Mouse (Mus musculus) hindbrain, embryonic 12.5 days (tissue): ENCODE measurements around the gene Med25. TPM values are rescaled to one million over a fixed set of nuclear protein-coding genes. Genes with fewer than 3 reads are reported as not detected.

Experiments used
- ATAC-seq: fragments of 200-750 bp; cut with Nextera tagmentation; 2 replicates; pipeline ENCODE4 v1.8.0; 2017; ENCODE audit warnings: moderate TSS enrichment; ENCODE audit not compliant: low FRiP score
- H3K27ac ChIP-seq: fragments of 300-500 bp; sonication (generic); 2 replicates; pipeline ENCODE4 v1.5.1; 2016; ENCODE audit warnings: mild to moderate bottlenecking
- H3K27me3 ChIP-seq: fragments of 300-500 bp; sonication (generic); 2 replicates; pipeline ENCODE4 v1.6.1; 2016; ENCODE audit warnings: mild to moderate bottlenecking
- H3K36me3 ChIP-seq: fragments of 300-500 bp; sonication (generic); 2 replicates; pipeline ENCODE4 v1.6.1; 2016; ENCODE audit warnings: mild to moderate bottlenecking
- H3K4me1 ChIP-seq: fragments of 300-500 bp; sonication (generic); 2 replicates; pipeline ENCODE4 v1.6.1; 2016
- H3K4me2 ChIP-seq: fragments of 300-500 bp; sonication (generic); replicated peaks from 2 replicates; pipeline ENCODE4 v1.6.1; 2016; ENCODE audit warnings: mild to moderate bottlenecking
- H3K4me3 ChIP-seq: fragments of 300-500 bp; sonication (generic); 2 replicates; pipeline ENCODE4 v1.5.1; 2016; ENCODE audit warnings: mild to moderate bottlenecking
- H3K9ac ChIP-seq: fragments of 300-500 bp; sonication (generic); 2 replicates; pipeline ENCODE4 v1.6.1; 2016; ENCODE audit warnings: mild to moderate bottlenecking, moderate library complexity
- H3K9me3 ChIP-seq: fragments of 300-500 bp; sonication (generic); replicated peaks from 2 replicates; pipeline ENCODE4 v1.6.1; 2016; ENCODE audit warnings: mild to moderate bottlenecking
- WGBS: fragments of 180-500 bp; shearing (Covaris S2); methylation state at CpG from one replicate; pipeline ENCODE4 v1.1.7; 2016; 5-methylcytosine and 5-hydroxymethylcytosine counted together
- microRNA counts: library from miRNA; unstranded; fragments of <30 nt; microRNA quantifications from one replicate; lab custom pipeline; 2017
- microRNA-seq: library from miRNA; unstranded; fragments of <30 nt; microRNA quantifications from one replicate; pipeline ENCODE4, GENCODE M21; 2017
- polyA plus RNA-seq: library from polyadenylated mRNA; unstranded; fragments of >200 nt; fragmentation: Nextera tagmentation; extraction: Ambion mirVana; gene quantifications from 2 replicates; pipeline ENCODE4 v1.2.1, GENCODE M21; 2016

Med25 gene
- polyA plus RNA-seq, 1 experiment from 2014 or later: 153 TPM

DNA sequence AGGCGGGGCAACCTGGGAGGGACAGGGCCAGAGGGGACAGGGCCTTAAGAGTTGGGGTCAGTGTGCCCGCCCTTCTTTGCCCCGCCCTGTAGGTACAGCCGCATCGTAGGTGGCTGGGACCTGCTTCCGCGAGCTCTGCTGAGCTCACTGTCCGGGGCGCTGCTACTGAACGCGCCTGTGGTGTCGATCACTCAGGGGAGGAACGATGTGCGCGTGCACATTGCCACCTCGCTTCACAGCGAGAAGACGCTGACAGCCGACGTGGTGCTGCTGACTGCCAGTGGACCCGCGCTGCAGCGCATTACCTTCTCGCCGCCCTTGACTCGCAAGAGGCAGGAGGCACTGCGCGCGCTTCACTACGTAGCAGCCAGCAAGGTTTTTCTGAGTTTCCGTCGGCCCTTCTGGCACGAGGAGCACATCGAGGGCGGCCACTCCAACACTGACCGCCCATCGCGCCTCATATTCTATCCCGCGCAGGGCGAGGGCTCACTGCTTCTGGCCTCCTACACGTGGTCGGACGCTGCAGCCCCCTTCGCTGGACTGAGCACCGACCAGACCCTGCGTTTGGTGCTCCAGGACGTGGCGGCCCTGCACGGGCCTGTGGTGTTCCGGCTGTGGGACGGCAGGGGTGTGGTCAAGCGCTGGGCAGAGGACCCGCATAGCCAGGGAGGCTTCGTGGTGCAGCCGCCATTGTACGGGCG, 52.9 kb downstream of the Med25 start:
- Histone ChIP-seq H3K27me3 (peaks cover 46% of the 10 kb centered on the region), H3K4me1 (peaks cover 16% of the 10 kb centered on the region), H3K36me3 (peaks cover 44% of the 10 kb centered on the region), H3K9ac (peak overlapping the region; percentile 49), H3K9me3 (no peaks in the 10 kb centered on the region), H3K27ac (no peak overlapping the region), H3K4me2 (peak overlapping the region; percentile 51), H3K4me3 (peak overlapping the region; percentile 28)
- ATAC-seq: peak; percentile 61
- under 1% methylated on average over 58 of the region's 58 CpGs for WGBS

DNA sequence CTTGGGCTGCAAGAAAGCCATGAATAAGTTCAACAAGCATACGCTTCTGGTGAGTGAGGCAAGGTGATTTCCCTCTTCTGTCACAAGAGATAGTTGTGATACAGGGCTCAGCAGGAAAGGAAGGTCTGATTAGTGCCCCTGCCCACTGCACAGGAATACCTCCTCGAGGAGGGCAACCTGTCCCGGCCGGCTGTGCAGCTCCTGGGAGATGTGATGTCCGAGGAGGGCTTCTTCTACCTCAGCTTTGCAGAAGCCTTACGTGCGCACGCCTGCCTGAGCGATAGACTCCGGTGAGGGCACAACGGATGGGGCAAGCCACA, 53.4 kb downstream of the Med25 start:
- H3K4me1 ChIP-seq: peaks cover 16% of the 10 kb centered on the region
- H3K4me2 ChIP-seq: peak overlapping the region; percentile 51
- H3K9ac ChIP-seq: peak overlapping the region; percentile 49
- peaks cover 39% of the 10 kb centered on the region for H3K36me3 ChIP-seq
- peak overlapping the region; percentile 4; the same call in 1 of the 2 replicates for H3K27ac ChIP-seq
- no peaks in the 10 kb centered on the region for H3K9me3 ChIP-seq
- ATAC-seq: no peak
- 30% methylated on average over 11 of the region's 11 CpGs for WGBS
- H3K4me3 ChIP-seq: peak overlapping the region; percentile 28
- peaks cover 46% of the 10 kb centered on the region for H3K27me3 ChIP-seq

DNA sequence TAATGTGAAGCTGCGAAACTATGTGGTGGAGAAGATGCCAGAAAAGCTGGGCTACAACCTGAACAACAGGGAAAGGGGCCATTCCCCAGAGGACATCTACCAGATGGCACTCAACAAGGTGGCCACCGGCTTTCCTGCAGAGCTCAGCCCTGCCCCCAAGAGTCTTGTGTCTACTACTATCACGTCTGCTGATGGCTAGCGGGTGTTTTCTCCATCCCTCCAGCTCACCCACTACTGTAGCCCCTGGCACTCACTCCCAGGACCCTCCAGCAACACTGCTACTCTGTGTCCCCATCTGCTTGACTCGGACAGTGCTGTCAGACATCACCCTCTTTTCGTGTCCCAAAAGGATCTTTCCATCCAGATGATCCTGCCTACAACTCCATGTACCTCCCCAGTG, 54.4 kb downstream of the Med25 start:
- Histone ChIP-seq H3K9me3 (no peaks in the 10 kb centered on the region), H3K4me1 (peaks cover 16% of the 10 kb centered on the region), H3K9ac (no peak overlapping the region), H3K27me3 (peaks cover 46% of the 10 kb centered on the region), H3K36me3 (peaks cover 29% of the 10 kb centered on the region), H3K4me3 (no peak overlapping the region), H3K27ac (no peak overlapping the region), H3K4me2 (no peak overlapping the region)
- 85% methylated on average over 6 of the region's 6 CpGs for WGBS
- no peak for ATAC-seq

DNA sequence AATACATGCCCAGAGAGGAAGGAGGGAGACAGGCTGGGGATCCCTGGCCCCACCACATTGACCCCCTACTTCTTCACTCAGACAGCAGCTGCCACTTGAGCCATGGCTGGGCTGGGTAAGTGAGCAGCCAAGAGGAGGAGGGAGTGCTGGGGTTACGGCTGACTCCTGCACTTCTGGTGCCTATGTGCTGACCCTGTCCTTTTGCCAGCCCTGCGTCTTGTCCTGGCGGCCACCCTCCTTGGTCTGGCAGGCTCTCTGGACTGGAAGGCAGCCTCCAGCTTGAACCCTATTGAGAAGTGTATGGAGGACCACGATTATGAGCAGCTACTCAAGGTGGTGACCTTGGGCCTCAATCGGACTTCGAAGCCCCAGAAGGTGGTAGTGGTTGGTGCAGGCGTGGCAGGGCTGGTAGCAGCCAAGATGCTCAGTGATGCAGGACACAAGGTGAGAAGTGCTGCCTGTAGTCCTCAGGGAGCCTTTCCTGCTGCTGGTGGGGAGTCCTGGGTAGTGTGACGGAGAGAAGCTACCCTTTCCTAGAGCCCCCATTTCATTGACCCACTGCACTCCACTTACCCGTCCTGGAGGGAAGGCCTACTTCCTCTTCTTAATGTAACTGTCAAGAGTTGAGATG, 56.0 kb downstream of the Med25 start:
- WGBS: 83% methylated on average over 9 of the region's 9 CpGs
- H3K36me3 ChIP-seq: peaks cover 21% of the 10 kb centered on the region

DNA sequence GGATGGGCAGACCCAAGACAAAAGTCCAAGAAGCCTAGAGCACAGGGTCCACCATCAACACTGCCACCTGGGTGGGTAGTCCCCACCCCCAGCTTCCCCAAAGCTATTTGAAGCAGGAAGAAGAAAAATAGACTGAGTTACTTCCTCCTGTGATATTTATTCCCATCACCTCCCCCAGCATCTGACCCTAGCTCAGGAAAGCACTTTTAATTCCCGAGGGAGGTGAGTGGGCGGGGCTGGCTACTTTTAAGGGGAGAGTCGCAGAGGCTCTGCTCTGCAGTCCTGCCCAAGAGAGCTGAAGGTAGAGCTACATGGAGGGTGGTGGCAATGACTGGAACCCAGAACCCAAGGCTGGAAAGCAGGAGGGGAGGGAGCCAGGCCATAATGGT, 56.5 kb downstream of the Med25 start:
- WGBS: 47% methylated on average over 3 of the region's 3 CpGs
- Histone ChIP-seq H3K9ac (no peak overlapping the region), H3K36me3 (peaks cover 21% of the 10 kb centered on the region), H3K27me3 (peaks cover 34% of the 10 kb centered on the region), H3K4me2 (no peak overlapping the region), H3K9me3 (no peaks in the 10 kb centered on the region), H3K4me1 (peaks cover 16% of the 10 kb centered on the region), H3K4me3 (no peak overlapping the region), H3K27ac (no peak overlapping the region)
- no peak for ATAC-seq

More for the DNA sequence above, 56.0 kb downstream of the Med25 start:
- H3K4me3 ChIP-seq: no peak overlapping the region
- peaks cover 16% of the 10 kb centered on the region for H3K4me1 ChIP-seq
- H3K27me3 ChIP-seq: peaks cover 39% of the 10 kb centered on the region
- no peak for ATAC-seq
- no peaks in the 10 kb centered on the region for H3K9me3 ChIP-seq
- no peak overlapping the region for H3K9ac ChIP-seq
- H3K4me2 ChIP-seq: no peak overlapping the region
- H3K27ac ChIP-seq: no peak overlapping the region

DNA sequence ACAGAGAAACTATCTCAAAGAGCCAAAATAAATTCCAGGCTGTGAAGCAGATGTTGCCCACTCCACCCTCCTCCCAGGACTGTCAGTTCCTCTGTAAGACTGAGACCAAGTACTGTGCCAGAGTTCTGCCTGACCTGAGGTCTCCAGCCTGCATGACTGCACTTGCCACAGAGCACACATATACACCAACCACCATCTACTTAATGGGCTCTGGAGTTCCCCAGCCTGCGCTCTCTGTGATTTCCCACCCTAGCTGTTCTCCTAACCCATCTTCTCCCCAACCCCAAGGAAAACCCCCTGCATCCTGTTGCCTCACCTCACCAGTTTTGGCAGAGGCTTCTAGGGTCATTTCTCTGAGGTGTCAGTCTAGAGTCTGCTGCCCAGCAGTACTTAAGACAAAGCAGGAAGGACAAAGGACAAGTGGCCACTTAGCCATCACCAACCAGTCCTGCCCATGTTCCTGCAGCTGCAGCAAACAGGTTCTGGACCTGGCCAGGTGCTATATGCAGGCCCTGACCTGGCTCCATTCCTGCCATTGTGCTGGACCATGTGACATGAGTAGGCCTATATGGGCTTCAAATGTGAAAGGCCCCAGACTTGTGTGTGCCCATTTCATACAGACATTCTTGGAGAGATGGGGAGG, 57.0 kb downstream of the Med25 start:
- Histone ChIP-seq H3K9ac (no peak overlapping the region), H3K4me2 (no peak overlapping the region), H3K27me3 (peaks cover 29% of the 10 kb centered on the region), H3K36me3 (peaks cover 21% of the 10 kb centered on the region), H3K4me3 (no peak overlapping the region), H3K9me3 (no peaks in the 10 kb centered on the region), H3K4me1 (peaks cover 14% of the 10 kb centered on the region), H3K27ac (no peak overlapping the region)
- 88% methylated on average over 1 of the region's 1 CpGs for WGBS
- no peak for ATAC-seq

DNA sequence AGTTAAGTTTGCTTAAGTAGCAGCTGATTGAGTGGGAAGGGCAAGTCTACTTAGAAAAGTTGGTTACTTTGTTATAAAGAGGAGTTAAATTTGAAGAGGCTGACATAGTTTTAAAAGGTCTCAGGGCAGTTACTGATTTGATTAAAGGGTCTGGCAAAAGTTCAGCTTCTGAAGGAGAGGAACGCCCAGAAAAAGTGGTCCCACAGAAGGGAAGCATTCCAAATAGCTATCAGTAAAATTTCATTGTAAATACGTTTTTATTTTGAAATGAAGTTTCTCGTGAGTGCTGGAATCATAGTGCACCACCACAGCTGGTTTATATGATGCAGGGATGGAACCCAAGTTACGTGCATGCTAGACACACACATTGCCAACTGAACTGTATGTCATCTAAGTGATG, 59.7 kb downstream of the Med25 start:
- no peak overlapping the region for H3K9ac ChIP-seq
- ATAC-seq: no peak
- WGBS: 83% methylated on average over 4 of the region's 4 CpGs

DNA sequence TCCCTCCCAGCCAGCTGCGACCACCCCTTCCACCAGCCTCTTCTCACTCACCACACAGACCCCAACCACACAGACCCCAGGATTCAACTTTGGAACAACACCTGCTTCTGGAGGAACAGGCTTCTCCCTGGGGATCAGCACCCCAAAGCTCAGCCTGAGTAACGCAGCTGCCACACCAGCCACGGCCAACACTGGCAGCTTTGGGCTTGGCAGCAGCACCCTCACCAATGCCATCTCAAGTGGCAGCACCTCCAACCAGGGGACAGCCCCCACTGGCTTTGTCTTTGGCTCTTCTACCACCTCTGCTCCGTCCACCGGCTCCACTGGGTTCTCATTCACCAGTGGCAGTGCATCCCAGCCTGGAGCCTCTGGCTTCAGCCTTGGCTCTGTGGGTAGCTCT, 63.8 kb downstream of the Med25 start:
- no peaks in the 10 kb centered on the region for H3K9me3 ChIP-seq
- no peak for ATAC-seq
- peaks cover 44% of the 10 kb centered on the region for H3K36me3 ChIP-seq
- no peak overlapping the region for H3K4me2 ChIP-seq
- no peak overlapping the region for H3K9ac ChIP-seq
- 97% methylated on average over 5 of the region's 5 CpGs for WGBS
- peaks cover 8% of the 10 kb centered on the region; the same call in 1 of the 2 replicates for H3K4me1 ChIP-seq
- no peaks in the 10 kb centered on the region for H3K27me3 ChIP-seq
- H3K27ac ChIP-seq: no peak overlapping the region
- no peak overlapping the region for H3K4me3 ChIP-seq

More for the DNA sequence above, 59.7 kb downstream of the Med25 start:
- no peak overlapping the region for H3K4me2 ChIP-seq
- H3K4me1 ChIP-seq: no peaks in the 10 kb centered on the region
- H3K27ac ChIP-seq: no peak overlapping the region
- peaks cover 44% of the 10 kb centered on the region for H3K36me3 ChIP-seq
- H3K9me3 ChIP-seq: no peaks in the 10 kb centered on the region
- peaks cover 2% of the 10 kb centered on the region; the same call in 1 of the 2 replicates for H3K27me3 ChIP-seq
- no peak overlapping the region for H3K4me3 ChIP-seq

DNA sequence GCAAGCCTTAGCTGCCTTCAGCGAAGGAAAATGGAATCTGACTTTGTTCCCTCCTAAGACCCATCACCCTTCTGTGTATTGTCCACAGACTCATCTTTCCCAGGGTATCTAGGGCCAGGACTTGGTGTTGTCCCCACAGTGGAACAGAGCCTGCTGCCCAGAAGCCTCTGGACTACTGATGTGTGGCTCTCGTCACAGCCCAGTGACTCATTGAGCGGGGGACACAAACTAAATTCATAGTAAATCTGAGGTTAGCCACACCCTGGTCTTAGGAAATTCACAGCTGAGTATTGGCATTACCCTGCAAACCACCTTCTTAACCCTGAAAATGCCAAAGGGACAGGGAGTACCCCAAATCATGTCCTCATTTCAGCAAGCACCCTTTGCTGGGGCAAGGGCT, 65.7 kb downstream of the Med25 start:
- Histone ChIP-seq H3K9me3 (no peaks in the 10 kb centered on the region), H3K36me3 (peaks cover 38% of the 10 kb centered on the region), H3K4me1 (peaks cover 8% of the 10 kb centered on the region; the same call in 1 of the 2 replicates), H3K27me3 (no peaks in the 10 kb centered on the region), H3K9ac (no peak overlapping the region), H3K4me2 (no peak overlapping the region), H3K4me3 (no peak overlapping the region), H3K27ac (no peak overlapping the region)
- WGBS: 93% methylated on average over 3 of the region's 3 CpGs
- ATAC-seq: no peak

MicroRNAs within 50 kb of the gene (microRNA counts, 519-probe panel; counts per million panel counts)
- 470 counts per million, percentile 58 among the panel's probes with 10 or more counts for microRNA mmu-miR-707 (lab: Ali Mortazavi, UCI)

Small RNA genes within 50 kb of the gene (microRNA-seq; reads per million reads assigned to microRNA genes)
- not detected for gene Mir707

Other genes with a start within 250 kb of the Med25 start
- gene Myh14, start 221.9 kb downstream of the Med25 start, polyA plus RNA-seq: 3.9 and 4.3 TPM in 2 replicates
- gene Izumo2, start 184.0 kb downstream of the Med25 start, polyA plus RNA-seq: not detected in 2 replicates
- 32.7 and 34.0 TPM in 2 replicates for gene Vrk3, start 144.3 kb downstream of the Med25 start, polyA plus RNA-seq
- gene Zfp473, start 141.7 kb downstream of the Med25 start, polyA plus RNA-seq: 2.3 and 2.8 TPM in 2 replicates
- 69.8 and 73.9 TPM in 2 replicates for gene Nup62, start 76.6 kb downstream of the Med25 start, polyA plus RNA-seq
- gene Il4i1, start 76.3 kb downstream of the Med25 start, polyA plus RNA-seq: 1.8 and 2.5 TPM in 2 replicates
- 3.9 and 4.6 TPM in 2 replicates for gene Atf5, start 76.1 kb downstream of the Med25 start, polyA plus RNA-seq
- 99.3 and 101 TPM in 2 replicates for gene Akt1s1, start 43.7 kb downstream of the Med25 start, polyA plus RNA-seq
- 103 and 110 TPM in 2 replicates for gene Tbc1d17, start 43.6 kb downstream of the Med25 start, polyA plus RNA-seq
- 34.7 and 35.1 TPM in 2 replicates for gene Pnkp, start 35.6 kb downstream of the Med25 start, polyA plus RNA-seq
- gene Ptov1, start 22.9 kb downstream of the Med25 start, polyA plus RNA-seq: 606 and 662 TPM in 2 replicates
- 19.1 and 22.7 TPM in 2 replicates for gene Fuz, start 3.4 kb upstream of the Med25 start, polyA plus RNA-seq
- gene Ap2a1, start 36.8 kb upstream of the Med25 start, polyA plus RNA-seq: 103 and 107 TPM in 2 replicates
- not detected in 2 replicates for gene Tsks, start 50.5 kb upstream of the Med25 start, polyA plus RNA-seq
- gene Cpt1c, start 82.1 kb upstream of the Med25 start, polyA plus RNA-seq: 42.8 and 44.2 TPM in 2 replicates
- 551 and 566 TPM in 2 replicates for gene Prmt1, start 93.9 kb upstream of the Med25 start, polyA plus RNA-seq
- gene Irf3, start 104.9 kb upstream of the Med25 start, polyA plus RNA-seq: 62.7 and 74.3 TPM in 2 replicates
- gene Bcl2l12, start 106.0 kb upstream of the Med25 start, polyA plus RNA-seq: 46.7 and 46.8 TPM in 2 replicates
- gene Scaf1, start 123.7 kb upstream of the Med25 start, polyA plus RNA-seq: 50.6 and 52.4 TPM in 2 replicates
- gene Rras, start 125.2 kb upstream of the Med25 start, polyA plus RNA-seq: 22.6 and 23.2 TPM in 2 replicates
- gene Prr12, start 160.2 kb upstream of the Med25 start, polyA plus RNA-seq: 10.9 and 14.0 TPM in 2 replicates
- gene Nosip, start 169.7 kb upstream of the Med25 start, polyA plus RNA-seq: 55.9 and 60.0 TPM in 2 replicates
- gene Prrg2, start 170.0 kb upstream of the Med25 start, polyA plus RNA-seq: 17.8 and 18.0 TPM in 2 replicates
- 177 and 180 TPM in 2 replicates for gene Rcn3, start 199.5 kb upstream of the Med25 start, polyA plus RNA-seq
- 20.2 and 21.0 TPM in 2 replicates for gene Fcgrt, start 211.1 kb upstream of the Med25 start, polyA plus RNA-seq
- gene Rps11, start 231.7 kb upstream of the Med25 start, polyA plus RNA-seq: 982 and 1,135 TPM in 2 replicates
- 977 and 1,019 TPM in 2 replicates for gene Rpl13a, start 236.0 kb upstream of the Med25 start, polyA plus RNA-seq
- gene Gm45713, start 243.5 kb upstream of the Med25 start, polyA plus RNA-seq: 0.31 TPM in 1 of 2 replicates, not detected in the other
- 0.52 and 1.6 TPM in 2 replicates for gene Flt3l, start 243.7 kb upstream of the Med25 start, polyA plus RNA-seq